Mouse (Mus musculus) activated CD4-positive, CD25-positive, alpha-beta regulatory T cell, adult 4 months (primary cell): ENCODE data around the gene Lmo7. TPM values are rescaled to one million over a fixed set of nuclear protein-coding genes. Genes with fewer than 3 reads are reported as not detected.

Experiments
- ATAC-seq: one replicate; pipeline ENCODE4 v1.8.0; 2017
- polyA plus RNA-seq, 2 experiments: library from polyadenylated mRNA; unstranded; fragments of 100-300 nt; shearing (Covaris generic); gene quantifications; one replicate each; pipeline ENCODE4 v1.2.1; 2017

Gene Lmo7
- polyA plus RNA-seq, 2 experiments from 2014 or later: 0.45 TPM; not detected in 1

- ATAC-seq: no peak
These were observed 221.3 kb downstream of the Lmo7 start for GRCm38 (mm10) chr14:101951107-101951506.

DNA sequence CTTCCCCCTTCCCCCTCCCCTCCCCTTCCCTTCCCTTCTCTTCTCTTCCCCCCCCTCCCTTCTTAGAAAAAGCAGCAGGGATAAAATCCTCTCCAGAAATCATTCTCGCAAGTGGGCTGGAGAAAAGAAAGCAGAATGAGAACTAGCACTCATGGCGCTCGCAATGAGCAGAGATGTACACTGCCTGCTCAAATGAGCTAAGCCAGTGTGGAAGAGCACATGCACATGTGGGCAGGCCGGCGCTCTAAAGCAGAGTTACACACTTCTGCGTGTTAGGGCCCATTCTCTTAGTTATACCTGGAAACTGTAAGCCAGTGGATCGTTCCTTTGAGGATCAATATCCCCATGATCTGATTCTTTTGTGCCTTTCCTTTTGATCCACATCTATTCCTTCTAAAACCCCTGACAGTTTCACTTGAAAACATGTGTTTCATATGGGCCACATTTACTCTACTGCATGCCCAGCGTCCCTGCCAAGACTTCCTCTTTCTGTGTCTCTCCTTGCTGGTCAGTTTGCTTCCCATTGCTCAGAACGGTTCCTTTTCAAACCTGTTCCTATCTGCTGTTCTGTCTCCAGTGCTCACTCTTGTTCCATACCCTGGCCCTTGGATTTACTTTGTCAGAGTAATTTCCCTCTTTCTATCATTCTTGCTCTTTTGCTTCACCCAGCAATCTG is 224.2 kb downstream of the Lmo7 start:
- no peak for ATAC-seq

DNA sequence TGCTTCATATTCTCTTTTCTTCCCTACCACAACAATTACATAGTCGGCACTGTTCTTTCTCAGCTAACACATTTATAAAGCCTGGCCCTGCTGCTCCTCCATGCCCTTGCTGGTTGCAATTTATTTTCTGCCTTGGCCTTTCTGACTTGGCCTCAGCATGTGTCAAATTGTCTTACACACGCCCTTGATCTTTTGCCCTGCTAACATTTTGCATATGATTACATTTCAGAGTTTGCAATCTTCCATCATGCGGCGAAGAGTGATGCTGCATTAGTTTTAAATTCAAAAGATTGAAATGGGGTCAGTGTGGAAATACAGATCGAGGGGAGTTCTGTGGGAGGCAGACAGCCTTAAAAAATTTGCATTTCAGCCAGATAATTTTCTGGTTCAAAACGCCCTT is 234.6 kb downstream of the Lmo7 start:
- no peak for ATAC-seq

DNA sequence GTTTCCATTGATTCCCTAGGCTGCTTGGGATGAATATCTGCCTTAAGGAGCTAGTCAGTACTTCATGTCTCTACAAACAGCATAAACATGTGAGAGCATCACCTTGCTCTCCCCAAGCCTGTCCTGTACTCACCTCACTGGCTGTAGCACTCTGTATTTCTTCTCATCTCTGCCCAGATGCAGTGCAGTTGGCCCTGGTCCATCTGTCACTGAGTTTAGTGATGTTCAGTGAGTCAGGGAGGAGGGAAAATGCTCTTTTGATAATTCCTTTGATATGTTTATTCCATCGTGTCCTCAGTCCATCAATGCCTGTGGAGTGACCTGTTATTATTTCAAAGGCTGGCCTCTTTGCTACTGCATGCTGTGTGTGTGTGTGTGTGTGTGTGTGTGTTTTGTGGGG is 235.2 kb downstream of the Lmo7 start:
- ATAC-seq: no peak

GRCm38 (mm10) chr14:101972764-101973163 is 243.0 kb downstream of the Lmo7 start:
- no peak for ATAC-seq

DNA sequence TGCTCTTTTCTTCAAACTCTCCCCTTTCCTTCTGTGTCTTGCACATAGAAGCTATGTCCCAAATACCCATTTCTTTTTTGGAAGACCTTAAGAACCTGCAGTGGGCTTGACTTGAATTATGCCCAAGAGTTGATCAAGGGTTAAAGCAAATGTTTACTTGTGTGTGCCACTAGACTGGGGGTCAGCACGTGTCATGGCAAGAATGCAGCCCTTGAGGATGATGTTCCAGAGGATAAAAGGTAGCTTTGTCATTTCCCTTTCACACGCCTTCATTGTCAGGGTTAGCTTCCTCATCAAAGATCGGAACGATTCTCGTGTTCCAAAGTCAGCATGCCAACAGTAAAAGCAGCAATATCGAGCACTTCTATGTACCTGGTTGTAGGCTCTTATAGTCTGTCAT is 243.4 kb downstream of the Lmo7 start:
- no peak for ATAC-seq

- no peak for ATAC-seq
These were observed 246.4 kb downstream of the Lmo7 start for GRCm38 (mm10) chr14:101976021-101976685.

Other genes with a start within 250 kb of the Lmo7 start
- 100 to 1,000 TPM; 118 to 135 TPM for gene Tbc1d4, start 120.8 kb upstream of the Lmo7 start, polyA plus RNA-seq
- 100 to 1,000 TPM; 135 to 146 TPM for gene Commd6, start 89.3 kb upstream of the Lmo7 start, polyA plus RNA-seq
- gene Uchl3, start 76.0 kb upstream of the Lmo7 start, polyA plus RNA-seq: 10 to 100 TPM; 82.0 to 89.3 TPM
- gene Gm9922, start 143 bp upstream of the Lmo7 start, polyA plus RNA-seq: not detected